Mouse (Mus musculus) ES-Bruce4 (cell line): Measurements from ENCODE around the gene Stard3.

Experiments
- CTCF ChIP-seq: IDR thresholded peaks from one replicate; pipeline ENCODE4 v1.8.1; 2011; ENCODE audit warnings: low read depth, low read length
- EP300 ChIP-seq: IDR thresholded peaks from 2 replicates; pipeline ENCODE4 v1.6.1; 2011; ENCODE audit warnings: low read depth, low read length; ENCODE audit not compliant: insufficient read depth
- POLR2A ChIP-seq: IDR thresholded peaks from one replicate; pipeline ENCODE4 v1.8.1; 2011; ENCODE audit warnings: low read length; ENCODE audit not compliant: insufficient read depth

DNA sequence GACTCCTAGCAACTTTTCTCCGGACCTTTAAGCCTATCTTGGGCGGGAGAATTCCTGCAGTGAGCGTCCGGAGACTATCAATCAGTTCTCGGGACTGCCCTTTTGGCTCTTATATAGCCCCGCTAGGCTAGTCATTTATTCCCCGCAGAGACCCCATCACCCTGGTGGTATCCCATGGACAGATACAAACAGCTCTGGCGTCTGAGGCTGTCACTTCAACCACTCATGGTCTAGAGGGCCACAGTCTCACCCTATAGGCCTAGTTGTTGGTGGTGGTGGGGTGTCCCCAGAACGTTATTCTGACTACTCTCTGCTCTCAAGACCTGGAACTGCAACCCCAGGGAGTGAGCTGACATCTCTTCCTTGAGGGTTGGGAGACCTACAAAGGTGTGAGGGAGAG is 8.9 kb upstream of the Stard3 start:
- TF ChIP-seq CTCF, result no peak
- no peak for TF ChIP-seq POLR2A
- TF ChIP-seq EP300, result no peak
